Mouse (Mus musculus): ENCODE measurements around the gene Ephb2.

DNA sequence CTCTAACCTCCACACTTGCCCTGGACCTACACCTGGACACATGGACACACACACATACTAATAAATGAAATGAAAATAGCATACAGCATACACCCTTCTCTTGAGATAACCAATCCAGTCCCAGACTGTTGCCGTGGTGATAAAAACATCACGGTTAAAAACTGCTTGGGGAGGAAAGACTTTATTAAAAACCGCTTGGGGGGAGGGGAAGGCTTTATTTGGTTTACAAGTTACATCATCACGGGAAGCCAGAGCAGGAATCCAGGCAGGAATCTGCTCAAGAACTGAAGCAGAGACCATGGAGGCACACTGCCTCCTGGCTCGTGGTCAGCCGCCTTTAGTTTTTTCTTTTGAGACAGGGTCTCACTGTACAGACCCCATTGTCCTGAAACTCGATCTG, 222.1 kb downstream of the Ephb2 start:
- TF ChIP-seq CTCF (IDR thresholded peaks at IDR 0.05; ENCODE audit: low read depth, low read length) (no peak), EP300 (IDR thresholded peaks at IDR 0.05; ENCODE audit: insufficient read depth, low read depth, low read length) (no peak), POLR2A (IDR thresholded peaks at IDR 0.05; ENCODE audit: insufficient read depth, low read length) (no peak)
